Mouse (Mus musculus) layer of hippocampus, adult 18-20 months (tissue): ENCODE measurements around the gene Olfr549. TPM values are rescaled to one million over a fixed set of nuclear protein-coding genes. Genes with fewer than 3 reads are reported as not detected.

Experiments used
- DNase-seq, 2 experiments: peaks; one replicate each; pipeline ENCODE4 v3.0.0; 2022; ENCODE audit warnings: low spot score in 2 of 2
- long read RNA-seq: library from polyadenylated mRNA; stranded (forward); transcript quantifications from one replicate; pipeline ENCODE4 v2.0.0, GENCODE M21; 2021
- total RNA-seq, 2 experiments: library from RNA; stranded (reverse); gene quantifications; 2 replicates each; pipeline ENCODE4 v1.2.3; 2021

The Olfr549 gene
- total RNA-seq = not detected
- long read RNA-seq = 0 reads

DNA sequence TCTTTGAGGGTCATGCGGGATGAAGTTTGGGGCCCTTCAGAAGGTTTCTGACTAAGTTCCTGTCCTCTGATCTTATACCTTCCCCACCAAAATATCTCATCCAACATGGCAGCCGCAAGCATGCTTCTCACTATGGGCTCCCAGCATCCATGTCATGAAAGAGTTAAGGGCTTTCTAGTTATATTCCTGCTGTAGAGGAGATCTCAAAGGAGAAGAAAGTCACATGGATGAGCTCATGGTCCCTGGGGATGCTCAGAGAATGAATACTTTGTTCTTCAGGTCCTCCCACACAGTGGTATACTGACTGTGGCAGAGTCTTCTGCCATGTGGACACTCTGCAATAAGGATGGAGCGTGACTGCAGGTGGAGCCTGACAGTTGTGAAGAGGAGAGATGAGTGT, at the start of gene Olfr549:
Gene Olfr549 (plus strand): TSS at position 301 of the 400 bp plus-strand sequence.
- DNase-seq = no peak

DNA sequence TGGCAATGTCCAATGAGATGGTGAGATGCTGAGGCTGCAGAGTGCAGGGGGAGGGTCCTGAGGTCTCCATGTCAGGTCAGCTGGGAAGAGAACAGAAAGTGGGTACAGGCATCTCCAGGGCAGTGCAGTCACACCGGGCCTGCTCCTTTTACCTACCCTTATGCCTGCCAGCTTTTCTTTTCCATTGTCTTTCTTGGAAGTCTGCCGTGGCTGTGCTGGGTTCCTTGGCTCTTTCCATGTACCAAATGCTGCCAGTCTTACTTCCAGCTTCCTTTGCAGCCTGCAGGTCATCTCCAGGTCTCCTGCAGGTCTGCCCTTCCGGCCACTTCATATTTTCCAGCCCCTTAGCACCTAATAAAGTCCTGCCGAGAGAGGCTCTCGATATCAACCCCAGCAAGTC, 47.7 kb upstream of the Olfr549 start:
- DNase-seq = no peak

DNA sequence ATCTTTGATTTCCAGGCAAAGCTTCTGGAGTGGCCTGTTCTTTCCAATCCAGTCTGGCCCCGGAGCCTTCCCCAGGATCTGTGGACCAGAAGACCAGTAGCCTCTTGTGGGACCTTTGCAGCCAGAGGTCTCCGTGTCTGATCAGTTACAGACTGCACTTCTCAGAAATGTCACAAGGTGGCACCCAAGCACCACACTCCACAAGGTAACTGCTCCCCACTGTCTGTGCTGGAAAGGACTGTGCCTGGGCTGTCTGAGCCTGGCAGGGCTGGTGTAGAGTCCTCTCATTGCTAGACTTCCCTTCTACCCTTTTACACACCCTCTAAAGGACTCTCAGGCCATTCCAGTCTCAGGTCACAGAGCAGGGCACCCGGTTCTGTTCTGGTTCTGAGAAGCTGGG, 42.8 kb upstream of the Olfr549 start:
- peak; percentile 23 to 87 for DNase-seq

DNA sequence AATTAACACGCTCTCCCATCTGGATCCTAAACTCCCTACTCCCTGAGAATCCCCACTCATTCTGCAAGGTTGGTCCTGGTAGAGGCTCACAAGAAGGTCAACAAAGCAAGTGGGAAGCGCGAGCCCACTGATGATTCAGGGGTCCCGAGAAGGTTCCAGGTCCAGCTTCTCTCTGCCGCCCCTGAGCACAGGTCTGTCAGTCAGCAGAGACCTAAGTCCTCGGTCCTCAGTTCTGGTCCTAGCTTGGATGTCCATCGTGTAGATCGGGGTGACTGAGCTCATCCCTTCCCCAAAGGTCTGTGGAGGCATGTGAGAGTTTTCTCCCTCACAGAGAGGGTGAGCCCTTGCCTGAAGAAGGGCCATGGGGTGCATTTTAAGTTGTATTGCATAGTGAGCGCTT, 41.6 kb upstream of the Olfr549 start:
- DNase-seq = no peak

DNA sequence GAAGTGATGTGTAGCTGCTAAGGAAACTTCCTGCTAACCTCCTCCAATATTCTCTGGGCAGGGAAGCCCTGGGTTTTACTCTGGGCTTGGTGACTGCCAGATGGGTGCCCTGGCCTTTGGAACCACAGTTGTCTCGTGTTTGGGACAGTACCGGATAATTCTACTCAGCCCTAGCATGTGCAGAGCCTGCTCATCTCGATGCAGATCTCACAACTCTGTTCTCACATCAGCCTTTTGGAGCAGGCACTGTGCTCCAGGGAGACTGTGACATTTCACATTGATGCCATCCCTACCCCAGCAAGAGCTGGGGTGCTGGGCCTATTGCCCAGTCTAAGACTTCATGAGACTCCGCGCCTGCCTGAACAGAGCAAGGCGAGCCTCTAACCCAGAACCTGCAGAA, 41.0 kb upstream of the Olfr549 start:
- DNase-seq = no peak

DNA sequence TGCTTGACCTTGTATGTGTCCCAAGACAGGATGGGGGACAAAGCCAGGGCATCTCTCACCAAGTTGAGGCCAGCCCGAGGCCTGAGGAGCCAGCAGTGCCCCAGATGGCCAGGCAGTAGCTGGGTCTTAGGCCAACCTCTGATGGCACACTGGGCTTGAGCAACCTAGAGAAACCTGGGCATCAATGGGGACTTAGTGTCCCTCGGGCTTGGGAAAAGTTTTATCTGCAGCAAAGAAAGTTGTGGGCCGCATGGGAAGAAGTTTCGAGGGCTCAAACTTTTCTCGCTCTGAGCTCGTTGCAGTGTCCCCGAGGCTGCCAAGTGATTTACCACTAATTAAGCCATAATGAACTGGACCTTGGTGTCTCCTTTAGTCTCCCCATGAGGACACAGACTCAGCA, 39.9 kb upstream of the Olfr549 start:
- DNase-seq = no peak

DNA sequence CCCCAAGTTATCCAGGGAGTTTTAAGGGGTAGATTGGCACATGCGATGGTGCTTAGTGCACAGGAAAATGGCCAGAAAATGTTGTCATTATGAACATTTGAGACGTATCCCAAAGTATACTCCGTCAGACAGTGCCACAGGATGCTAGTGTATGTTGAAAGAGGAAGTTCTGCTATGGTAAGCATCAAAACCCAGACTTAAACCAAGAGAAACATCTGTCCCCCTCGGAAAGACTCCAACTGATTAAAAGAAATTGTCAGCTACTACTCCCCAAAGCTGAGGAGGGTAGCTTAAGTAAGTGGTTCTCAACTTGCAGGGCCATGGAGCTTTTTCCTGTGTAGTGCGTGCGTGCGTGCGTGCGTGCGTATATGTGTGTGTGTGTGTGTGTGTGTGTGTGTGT, 37.7 kb upstream of the Olfr549 start:
- DNase-seq = no peak

DNA sequence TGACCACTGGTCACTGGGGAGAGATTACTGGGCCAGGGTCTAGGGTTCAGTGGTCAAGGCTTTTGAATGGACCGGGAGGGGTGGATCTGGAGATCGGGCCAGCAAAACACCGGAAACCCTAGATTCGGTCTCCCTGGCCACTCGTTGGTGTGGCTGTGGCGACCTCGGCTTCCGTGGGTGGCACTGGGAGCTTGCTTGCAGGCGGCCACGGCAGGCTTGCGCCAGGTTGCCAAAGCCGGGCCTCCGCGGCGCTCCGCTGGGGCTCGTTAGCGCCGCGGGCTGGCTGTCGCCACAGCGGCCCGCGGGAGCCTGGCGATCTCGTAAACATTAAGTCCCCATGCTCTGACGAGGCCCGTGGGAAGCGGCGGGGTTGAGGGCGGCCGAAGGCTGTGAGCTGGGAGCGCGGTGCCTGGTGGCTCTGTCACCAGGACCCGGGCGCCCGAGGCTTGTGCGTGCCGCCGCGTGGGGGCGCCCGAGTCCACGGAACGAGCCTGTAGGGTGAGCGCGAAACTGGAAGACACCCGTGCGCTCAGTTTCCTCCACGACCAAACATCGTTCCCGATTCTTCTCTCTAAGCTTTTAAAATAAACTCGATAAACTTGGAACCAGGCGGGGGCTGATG, 36.7 kb upstream of the Olfr549 start:
- peak; percentile 65 to 89 for DNase-seq

DNA sequence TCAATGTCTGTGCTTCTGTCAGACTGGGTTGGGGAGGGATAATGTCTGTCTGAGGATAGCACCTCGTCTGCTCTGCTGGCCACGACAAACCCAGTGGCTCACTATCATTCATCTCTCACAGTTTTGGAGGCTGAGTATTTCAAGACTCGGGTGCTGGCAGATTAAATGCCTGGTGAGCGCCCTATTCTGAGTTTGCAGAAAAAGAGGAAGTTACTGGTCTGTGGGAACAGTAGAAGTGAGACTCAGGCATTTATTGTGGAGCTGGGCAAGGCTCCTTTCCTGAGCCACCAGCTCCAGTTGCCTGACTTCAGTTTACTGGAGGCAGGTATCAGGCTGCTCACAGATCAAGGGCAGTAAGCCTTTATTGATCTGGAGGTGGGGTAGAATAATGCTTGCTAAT, 35.5 kb upstream of the Olfr549 start:
- no peak for DNase-seq

DNA sequence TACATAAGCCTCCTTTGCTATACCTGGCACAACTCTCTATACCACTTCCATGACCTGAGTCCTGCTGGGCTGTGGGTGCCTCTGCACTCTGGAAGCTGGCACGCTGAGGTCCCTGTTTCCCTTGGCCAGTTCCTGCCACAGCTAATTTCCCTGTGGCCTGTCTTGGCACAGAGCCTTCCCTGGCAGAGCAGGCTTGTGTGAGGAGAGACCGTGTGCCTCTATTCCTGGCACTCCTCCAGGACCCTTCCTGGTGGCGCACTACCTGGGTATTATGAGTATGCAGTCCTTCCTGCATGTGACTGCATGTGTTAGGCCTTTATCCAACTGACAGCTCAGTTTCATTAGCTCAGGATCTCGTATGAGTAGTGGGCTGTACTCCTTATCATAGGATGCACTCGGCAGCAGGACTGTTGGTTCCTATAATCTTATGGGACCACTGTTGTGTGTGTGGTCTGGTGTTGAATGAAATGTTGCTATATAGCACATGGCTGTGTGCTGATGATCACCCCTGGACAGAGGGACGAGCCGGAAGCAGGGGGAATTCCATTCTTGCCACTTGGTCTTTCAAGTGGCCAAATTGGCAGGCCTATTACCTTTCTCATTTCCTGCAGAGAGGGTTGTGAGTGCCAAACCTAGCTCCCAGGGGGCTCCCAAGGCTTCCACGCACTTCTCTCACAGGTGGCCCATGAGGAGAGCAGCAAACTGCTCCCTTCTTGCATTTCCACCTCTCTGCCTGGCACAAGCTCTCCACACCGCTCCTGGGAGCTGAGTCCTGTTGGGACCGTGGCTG, 33.2 kb upstream of the Olfr549 start:
- DNase-seq = no peak

DNA sequence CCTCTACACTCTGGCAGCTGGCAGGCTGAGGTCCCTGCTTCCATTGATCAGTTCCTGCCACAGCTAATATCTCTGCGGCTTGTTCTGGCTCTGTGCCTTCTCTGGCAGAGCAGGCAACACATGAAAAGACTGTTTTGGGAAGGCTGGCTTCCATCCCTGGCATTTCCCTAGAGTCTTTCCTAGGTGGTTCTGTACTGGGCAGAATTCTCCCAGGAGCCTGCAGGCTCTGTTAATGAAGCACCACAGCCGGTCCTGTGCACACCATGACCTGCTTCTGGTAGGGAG, 32.7 kb upstream of the Olfr549 start:
- peak in 1 of 2 experiments; percentile 19 for DNase-seq

DNA sequence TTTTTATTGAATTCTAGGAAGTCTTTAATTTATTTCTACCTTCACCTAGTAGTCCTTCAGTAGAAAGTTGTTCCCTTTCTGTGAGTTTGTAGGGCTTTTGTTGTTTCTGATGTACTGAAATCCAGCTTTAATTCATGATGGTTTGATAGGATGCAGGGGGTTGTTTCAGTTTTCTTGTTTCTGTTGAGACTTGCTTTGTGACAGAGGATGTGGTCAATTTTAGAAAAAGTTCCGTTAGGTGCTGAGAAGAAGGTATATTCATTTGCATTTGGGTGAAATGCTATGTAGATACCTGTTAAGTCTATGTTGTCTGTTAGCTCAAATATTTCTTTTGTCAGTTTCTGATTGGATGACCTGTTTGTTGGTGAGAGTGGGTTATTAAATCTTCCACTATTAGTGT, 20.6 kb upstream of the Olfr549 start:
- no peak for DNase-seq

DNA sequence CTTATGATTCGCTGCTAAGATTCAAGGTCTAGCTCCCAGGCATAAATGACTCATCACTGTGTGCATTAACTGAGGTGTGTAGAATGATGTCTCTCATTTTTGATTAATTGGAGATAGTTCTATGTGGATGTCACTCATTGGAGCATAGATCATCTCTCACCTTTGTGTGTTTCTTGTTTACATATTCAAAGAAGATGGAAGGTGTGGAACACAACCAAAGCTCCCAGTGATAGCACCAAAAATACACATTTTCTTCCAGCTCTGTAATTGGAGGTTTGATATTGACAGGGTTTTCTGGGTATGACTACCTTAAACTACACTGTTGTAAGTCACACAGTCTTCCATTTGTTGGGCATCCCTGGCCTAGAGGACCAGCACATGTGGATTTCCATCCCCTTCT, 15.2 kb upstream of the Olfr549 start, which contains the start of gene Olfr547:
Gene Olfr547 (plus strand): TSS at position 301 of the 400 bp plus-strand sequence.
- no peak for DNase-seq

DNA sequence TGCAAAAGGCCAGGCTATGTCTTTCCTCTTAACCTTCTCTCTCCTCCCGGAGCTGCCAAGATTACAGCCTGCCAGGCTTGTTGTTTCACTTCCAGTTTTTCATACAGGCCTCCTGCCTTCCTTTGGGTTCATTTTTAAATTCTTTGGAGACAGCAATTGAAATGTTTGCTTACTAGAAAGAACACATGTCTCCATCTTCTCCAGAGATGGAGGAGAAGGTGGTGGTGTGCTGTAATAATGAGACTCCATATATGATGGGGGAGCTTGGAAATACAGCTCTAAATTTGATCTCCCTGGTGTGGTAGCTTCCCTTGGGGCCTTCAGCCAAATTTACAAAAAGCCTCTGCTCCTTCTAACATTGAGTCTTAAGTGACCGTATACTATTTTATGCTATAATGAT, 9.1 kb upstream of the Olfr549 start, which contains the start of gene Olfr548-ps1:
Gene Olfr548-ps1 (plus strand): TSS at position 301 of the 400 bp plus-strand sequence.
- DNase-seq = no peak

DNA sequence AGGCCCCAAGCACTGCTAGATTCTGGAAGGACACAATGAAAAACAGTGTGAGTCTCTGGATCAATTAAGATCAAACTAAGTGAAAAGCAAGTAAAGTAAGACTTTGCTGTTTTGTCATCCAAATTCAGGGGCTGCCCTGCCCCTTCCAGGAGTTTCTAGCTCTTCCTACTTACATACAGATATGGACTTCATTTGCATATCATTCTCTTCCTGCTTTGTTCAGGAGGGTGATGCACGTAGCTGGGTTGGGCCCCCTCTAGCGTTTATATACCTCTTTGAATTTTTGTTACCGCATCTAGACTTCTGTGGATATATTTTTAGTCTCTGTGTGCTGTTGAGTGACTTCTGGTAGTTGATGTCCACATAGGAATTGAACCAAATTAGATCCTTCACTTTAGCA, 8.4 kb upstream of the Olfr549 start:
- no peak for DNase-seq

DNA sequence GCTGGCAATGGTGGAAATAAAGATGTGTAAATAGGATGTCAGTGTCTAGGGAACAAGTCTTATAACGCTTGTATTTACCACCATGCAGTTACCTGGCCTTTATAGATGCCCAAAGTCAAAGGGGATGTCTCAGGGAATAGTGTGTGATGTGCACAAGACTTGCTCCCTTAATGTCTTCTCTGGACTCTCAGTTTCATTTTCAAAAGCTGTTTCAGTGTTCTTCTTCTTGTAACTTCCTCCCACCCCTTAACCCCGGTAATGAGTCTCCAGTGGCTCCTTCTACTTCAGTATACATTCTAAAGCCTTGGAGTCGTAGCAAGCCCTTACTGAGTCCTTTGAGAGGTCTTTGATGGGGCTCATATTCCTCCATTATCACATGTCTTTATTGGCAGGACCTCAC, 3.6 kb downstream of the Olfr549 start:
- no peak for DNase-seq

DNA sequence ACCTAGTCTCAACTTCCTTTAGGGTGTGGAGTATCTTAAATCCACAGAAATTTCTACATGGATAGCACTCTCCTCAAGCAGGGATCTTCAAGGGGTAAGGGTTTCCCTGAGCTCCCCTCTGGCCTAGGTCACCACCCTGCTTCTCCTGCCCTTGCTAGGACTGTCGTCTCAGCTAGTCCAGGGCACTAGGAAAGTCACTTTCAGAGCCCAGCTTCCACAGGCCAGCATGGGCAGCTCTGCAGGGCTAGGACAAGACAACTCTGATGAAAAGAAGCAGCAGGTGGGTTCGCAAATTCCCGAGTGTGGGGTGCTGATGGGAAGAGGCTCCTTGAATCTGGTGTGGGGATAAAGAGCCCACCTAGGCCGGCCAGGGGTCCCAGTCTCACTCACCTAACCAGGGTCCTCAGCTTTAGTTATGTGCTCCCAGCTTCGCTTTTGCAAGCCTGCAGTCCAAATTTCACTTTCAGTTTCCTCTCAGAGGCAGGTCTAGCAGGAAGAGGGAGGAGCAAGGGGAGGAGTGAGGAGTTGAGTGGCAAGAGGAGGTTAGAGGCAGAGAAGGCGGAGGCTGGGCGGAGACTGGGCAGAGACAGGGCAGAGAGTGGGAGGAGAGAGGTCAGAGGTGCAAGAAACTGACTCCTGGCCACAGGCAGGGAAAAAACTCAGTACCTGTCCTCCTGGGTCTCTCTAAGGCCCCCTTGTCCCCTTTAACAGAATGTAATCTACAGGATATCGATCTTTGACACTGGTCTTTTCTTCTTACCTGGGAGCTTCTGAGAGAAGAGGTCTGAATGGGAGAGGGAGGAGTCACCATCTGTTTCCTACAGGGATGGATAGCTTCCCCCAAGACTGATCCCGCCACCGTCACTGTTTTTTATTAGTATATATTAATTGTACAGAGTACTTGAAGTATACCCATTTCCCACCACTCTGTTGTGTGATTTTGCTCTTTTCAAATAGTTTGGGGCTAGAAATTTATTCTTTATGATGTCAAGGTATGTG, 15.6 kb downstream of the Olfr549 start, which contains the start of gene Trim21:
Gene Trim21 (minus strand): TSS at position 488 of the 999 bp plus-strand sequence.
- DNase-seq = peak; percentile 30 to 61

DNA sequence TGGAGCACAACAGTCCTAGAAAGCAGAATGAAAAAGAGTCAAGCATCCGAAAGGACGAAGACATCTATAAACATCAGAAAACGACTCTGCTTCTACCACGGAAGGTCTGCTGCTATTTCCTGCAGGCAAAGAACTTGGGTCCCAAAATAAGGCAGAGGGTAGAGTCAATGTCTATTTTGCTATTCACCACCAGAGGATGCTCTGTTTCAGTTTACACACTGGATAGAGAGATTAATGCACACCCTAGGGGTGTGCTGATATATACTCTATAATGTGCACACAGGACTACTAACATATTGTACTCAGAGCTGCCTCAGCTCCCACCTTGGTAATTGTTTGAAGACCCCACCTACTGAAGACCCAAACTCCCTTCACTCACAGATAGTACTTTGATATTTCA, 16.5 kb downstream of the Olfr549 start:
- DNase-seq = no peak

DNA sequence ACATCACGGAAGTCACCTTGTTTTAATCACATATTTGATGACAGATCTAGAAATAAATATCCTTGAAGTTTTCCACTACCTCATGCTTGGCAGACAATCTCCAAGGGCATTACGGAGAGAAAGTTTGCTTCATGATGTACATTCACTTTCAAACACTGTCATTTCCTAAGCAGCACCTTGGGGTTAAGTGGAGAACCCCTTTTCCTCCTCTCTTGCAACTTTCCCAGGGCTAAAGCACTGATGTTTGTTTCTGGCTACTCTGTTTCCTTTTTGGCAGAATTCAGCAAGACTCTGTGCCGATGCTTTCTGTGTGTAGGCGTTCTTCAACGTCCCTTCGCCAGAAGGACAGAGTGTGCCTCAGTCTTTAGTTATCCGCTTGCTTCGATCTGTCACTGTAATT, 21.5 kb downstream of the Olfr549 start, which contains the start of gene Olfr550:
Gene Olfr550 (plus strand): TSS at position 301 of the 400 bp plus-strand sequence.
- DNase-seq = peak in 1 of 2 experiments; percentile 5

DNA sequence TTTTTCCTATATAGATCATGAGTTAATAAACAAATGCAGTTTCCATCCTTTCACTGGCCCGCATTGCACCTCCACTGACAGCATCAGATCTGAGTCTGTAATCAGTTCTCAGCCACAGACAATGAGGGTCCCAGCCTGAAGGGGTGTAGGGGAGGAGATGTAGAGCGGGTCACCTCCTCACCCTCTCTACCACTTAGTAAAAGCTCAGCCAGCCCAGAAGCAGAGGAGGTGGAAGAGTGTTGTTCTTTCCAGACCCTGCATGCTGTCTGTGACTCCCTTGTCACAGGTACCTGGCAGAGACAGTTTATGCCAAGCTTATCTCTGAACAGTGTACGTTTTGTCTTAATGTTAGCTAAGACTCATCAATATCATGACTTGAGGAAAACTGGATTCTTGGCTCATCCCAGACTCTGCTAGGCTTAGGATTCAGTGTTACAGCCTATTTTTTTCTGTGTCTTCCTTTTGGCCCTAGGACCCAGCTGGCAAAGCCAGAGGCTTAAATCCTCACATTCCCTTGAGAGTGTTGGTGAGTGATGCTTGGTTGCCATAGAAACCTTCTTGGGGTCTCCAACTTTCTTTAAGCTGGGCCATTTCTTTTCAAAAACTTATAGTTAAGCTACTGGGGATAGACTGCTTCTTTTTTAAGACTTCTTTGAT, 23.6 kb downstream of the Olfr549 start:
- no peak for DNase-seq

DNA sequence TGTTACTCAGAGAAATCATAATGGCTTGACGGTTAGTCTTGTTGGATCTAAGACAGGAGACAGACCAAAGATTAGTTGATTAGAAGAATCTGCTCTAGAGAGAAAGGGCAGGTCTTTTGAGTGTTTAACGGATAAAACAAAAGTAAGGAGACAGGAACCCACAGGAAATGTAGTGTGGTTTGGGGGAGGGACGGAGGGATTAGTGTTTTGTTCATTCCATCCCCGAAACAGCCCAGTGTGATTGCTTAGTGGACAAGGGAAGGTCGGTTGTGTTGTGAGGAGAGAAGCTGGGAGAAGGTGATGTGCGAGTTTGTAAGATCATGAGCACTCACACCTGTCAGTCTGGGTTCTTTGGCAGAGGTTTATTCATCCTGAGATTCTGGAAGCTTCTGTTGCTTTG, 26.3 kb downstream of the Olfr549 start:
- no peak for DNase-seq
